Comparison of ENCODE assay signal across 18 mouse cellular contexts in genomic region chr8:10936646-10937045, GRCm38 (mm10).
DNase-seq lines count a peak whose midpoint lies in the region; ATAC-seq and TF ChIP-seq lines count a peak whose summit lies in the region.
"Had no signal": no experiment of that assay in that cellular context is flagged by ENCODE, and none has a peak within 500 bp of the region (broad histone marks: within the 10 kb centered on the region; RNA-seq: fewer than 3 reads in every experiment).

No protein-coding gene starts in this region.

- peak overlapping the region; percentile 26; the same call in 1 of the 2 replicates for H3K9ac ChIP-seq in liver, adult 2 months (ENCODE audit: low read depth, low read length)
- H3K9ac ChIP-seq in intestine, embryonic 15.5 days: no peak overlapping the region
- no peak overlapping the region for H3K9ac ChIP-seq in kidney, embryonic 14.5 days (ENCODE audit: low read depth, low read length)
- H3K9ac ChIP-seq in liver, embryonic 16.5 days (ENCODE audit: low read depth, low read length): no peak overlapping the region
- H3K9ac ChIP-seq: embryonic facial prominence, embryonic 12.5 days; forebrain, postnatal 0 days; heart, embryonic 15.5 days; neural tube, embryonic 12.5 days; stomach, embryonic 15.5 days had no signal

- peak; percentile 88 for DNase-seq in liver, adult 2 months (ENCODE audit: extremely low read depth, low read depth, low spot score)
- no peak for DNase-seq in liver
- no peak for DNase-seq in adrenal gland, postnatal 10 days
- no peak for DNase-seq in urinary bladder, adult 18-20 months (ENCODE audit: low spot score in 2 of 2)
- DNase-seq: cerebellum, adult 11-12 months; forebrain, postnatal 0 days; left cerebral cortex, postnatal 4 days; right cerebral cortex, postnatal 14 days had no signal

- no peak for TF ChIP-seq CTCF in liver, adult 2 months (IDR thresholded peaks at IDR 0.05; ENCODE audit: low read depth, low read length)

- H3K4me2 ChIP-seq in intestine, embryonic 15.5 days (replicated peaks): no peak overlapping the region
- H3K4me2 ChIP-seq in kidney, embryonic 14.5 days (replicated peaks; ENCODE audit: low read depth, low read length): no peak overlapping the region
- H3K4me2 ChIP-seq in liver, embryonic 16.5 days (ENCODE audit: low read depth, low read length): no peak overlapping the region
- H3K4me2 ChIP-seq: embryonic facial prominence, embryonic 12.5 days; heart, embryonic 15.5 days; neural tube, embryonic 12.5 days; stomach, embryonic 15.5 days had no signal

- peaks cover 32% of the 10 kb centered on the region for H3K4me1 ChIP-seq in liver, adult 2 months (ENCODE audit: control insufficient read depth, insufficient read depth, low read length)
- H3K4me1 ChIP-seq in intestine, embryonic 15.5 days (replicated peaks): peaks cover 16% of the 10 kb centered on the region; the same call in 1 of the 2 replicates
- peaks cover 12% of the 10 kb centered on the region for H3K4me1 ChIP-seq in kidney, embryonic 14.5 days (ENCODE audit: control insufficient read depth, insufficient read depth, low read length)
- peaks cover 10% of the 10 kb centered on the region for H3K4me1 ChIP-seq in liver, embryonic 16.5 days (ENCODE audit: control insufficient read depth, low read depth, low read length)

- no peaks in the 10 kb centered on the region for H3K79me2 ChIP-seq in liver, adult 2 months (ENCODE audit: control insufficient read depth, insufficient read depth, low read length)

- H3K27ac ChIP-seq in liver, adult 2 months (replicated peaks; ENCODE audit: insufficient read depth, low read depth, low read length): peak overlapping the region; percentile 50
- H3K27ac ChIP-seq in intestine, embryonic 15.5 days: no peak overlapping the region
- peak overlapping the region; percentile 57; the same call in 1 of the 2 replicates for H3K27ac ChIP-seq in kidney, embryonic 14.5 days (ENCODE audit: low read depth, low read length)
- peak overlapping the region; percentile 68 for H3K27ac ChIP-seq in liver, embryonic 16.5 days (ENCODE audit: low read length)
- H3K27ac ChIP-seq: embryonic facial prominence, embryonic 12.5 days; heart, embryonic 15.5 days; layer of hippocampus, adult 2 months; neural tube, embryonic 12.5 days; stomach, embryonic 15.5 days had no signal

- peak; percentile 67 for ATAC-seq in intestine, embryonic 15.5 days
- ATAC-seq in kidney, embryonic 14.5 days (ENCODE audit: low FRiP score, low TSS enrichment): peak; percentile 56
- peak; percentile 32; the same call in 1 of the 2 replicates for ATAC-seq in liver, embryonic 16.5 days (ENCODE audit: low read depth)
- ATAC-seq: forebrain, postnatal 0 days had no signal

- no peak for TF ChIP-seq POLR2A in liver, adult 2 months (IDR thresholded peaks at IDR 0.05; ENCODE audit: extremely low read depth, insufficient read depth, low read length)

- 26% methylated on average over 9 of the region's 9 CpGs for WGBS in liver, adult 2 months
- 61% methylated on average over 9 of the region's 9 CpGs for WGBS in intestine, embryonic 15.5 days
- 74% methylated on average over 9 of the region's 9 CpGs for WGBS in kidney, embryonic 14.5 days
- 73% methylated on average over 9 of the region's 9 CpGs for WGBS in liver, embryonic 16.5 days (ENCODE audit: insufficient replicate concordance)

- H3K9me3 ChIP-seq in intestine, embryonic 15.5 days: no peaks in the 10 kb centered on the region
- H3K9me3 ChIP-seq in kidney, embryonic 14.5 days (ENCODE audit: control insufficient read depth, low read length): no peaks in the 10 kb centered on the region
- H3K9me3 ChIP-seq in liver, embryonic 16.5 days (replicated peaks; ENCODE audit: control insufficient read depth, low read length): no peaks in the 10 kb centered on the region
- H3K9me3 ChIP-seq: embryonic facial prominence, embryonic 12.5 days; heart, embryonic 15.5 days; hindbrain, embryonic 10.5 days; neural tube, embryonic 12.5 days; stomach, embryonic 15.5 days had no signal

- H3K4me3 ChIP-seq in liver, adult 2 months (ENCODE audit: insufficient read depth, low read depth, low read length): no peak overlapping the region
- H3K4me3 ChIP-seq in intestine, embryonic 15.5 days (replicated peaks): no peak overlapping the region
- H3K4me3 ChIP-seq in kidney, embryonic 14.5 days (ENCODE audit: low read length): no peak overlapping the region
- no peak overlapping the region for H3K4me3 ChIP-seq in liver, embryonic 16.5 days (ENCODE audit: low read depth, low read length)
- H3K4me3 ChIP-seq: embryonic facial prominence, embryonic 12.5 days; heart, embryonic 15.5 days; hindbrain, embryonic 10.5 days; layer of hippocampus, adult 2 months; neural tube, embryonic 12.5 days; stomach, embryonic 15.5 days had no signal

- H3K36me3 ChIP-seq in liver, adult 2 months (ENCODE audit: control insufficient read depth, insufficient read depth, low read length): no peaks in the 10 kb centered on the region
- no peaks in the 10 kb centered on the region for H3K36me3 ChIP-seq in intestine, embryonic 15.5 days
- H3K36me3 ChIP-seq in kidney, embryonic 14.5 days (ENCODE audit: control insufficient read depth, insufficient read depth, low read length): no peaks in the 10 kb centered on the region
- H3K36me3 ChIP-seq in liver, embryonic 16.5 days (ENCODE audit: control insufficient read depth, insufficient read depth): no peaks in the 10 kb centered on the region
- H3K36me3 ChIP-seq: embryonic facial prominence, embryonic 12.5 days; heart, embryonic 15.5 days; hindbrain, embryonic 10.5 days; neural tube, embryonic 12.5 days; stomach, embryonic 15.5 days had no signal

- no peaks in the 10 kb centered on the region for H3K27me3 ChIP-seq in liver, adult 2 months (ENCODE audit: control insufficient read depth, insufficient read depth, low read length)
- no peaks in the 10 kb centered on the region for H3K27me3 ChIP-seq in intestine, embryonic 15.5 days (replicated peaks)
- H3K27me3 ChIP-seq in kidney, embryonic 14.5 days (ENCODE audit: control insufficient read depth, insufficient read depth, low read length): no peaks in the 10 kb centered on the region
- H3K27me3 ChIP-seq in liver, embryonic 16.5 days (ENCODE audit: control insufficient read depth, insufficient read depth, low read depth, low read length): no peaks in the 10 kb centered on the region
- H3K27me3 ChIP-seq: CH12.LX; neural tube, embryonic 12.5 days; stomach, embryonic 15.5 days had no signal
